Mouse (Mus musculus) MEL (cell line): ENCODE data around the gene Cd274. TPM values are rescaled to one million over a fixed set of nuclear protein-coding genes. Genes with fewer than 3 reads are reported as not detected.

Experiments used
- DNase-seq: peaks from one replicate; pipeline ENCODE4 v3.0.0; 2011; ENCODE audit warnings: low read depth, low spot score
- H3K27ac ChIP-seq: 2 replicates; pipeline ENCODE4 v1.5.1; 2012; ENCODE audit warnings: low read depth, mild to moderate bottlenecking, control low read depth, low read length, moderate library complexity; ENCODE audit not compliant: control insufficient read depth
- H3K27me3 ChIP-seq, 2 experiments: fragments of 150-350 bp in 1 of 2; sonication (generic) in 1 of 2; 2 replicates each; pipeline ENCODE4 v1.6.1; 2012; ENCODE audit warnings: low read length in 2 of 2, mild to moderate bottlenecking in 2 of 2, improper control_type of control experiment in 1 of 2, moderate library complexity in 1 of 2; ENCODE audit not compliant: insufficient read depth in 2 of 2, control insufficient read depth in 1 of 2
- H3K36me3 ChIP-seq, 2 experiments: 2 replicates each; pipeline ENCODE4 v1.6.1; 2012 to 2014; ENCODE audit warnings: low read length in 2 of 2, improper control_type of control experiment in 1 of 2, inconsistent platforms in 1 of 2, mild to moderate bottlenecking in 1 of 2; ENCODE audit not compliant: insufficient read depth in 2 of 2, control insufficient read depth in 1 of 2
- H3K4me1 ChIP-seq, 2 experiments: fragments of 150-350 bp in 1 of 2; sonication (generic) in 1 of 2; 2 replicates each; pipeline ENCODE4 v1.6.1; 2012; ENCODE audit warnings: low read length in 2 of 2, improper control_type of control experiment in 1 of 2, mild to moderate bottlenecking in 1 of 2; ENCODE audit not compliant: insufficient read depth in 2 of 2, control insufficient read depth in 1 of 2
- H3K4me3 ChIP-seq, 2 experiments: fragments of 150-350 bp in 1 of 2; sonication (generic) in 1 of 2; 2 replicates each; pipeline ENCODE4 v1.5.1; 2012; ENCODE audit warnings: low read depth in 2 of 2, low read length in 2 of 2, mild to moderate bottlenecking in 2 of 2, moderate library complexity in 2 of 2, control low read depth in 1 of 2, improper control_type of control experiment in 1 of 2; ENCODE audit not compliant: control insufficient read depth in 1 of 2, insufficient read depth in 1 of 2
- H3K79me2 ChIP-seq: 2 replicates; pipeline ENCODE4 v1.6.1; 2012; ENCODE audit warnings: mild to moderate bottlenecking, low read length, moderate library complexity; ENCODE audit not compliant: control insufficient read depth, poor library complexity, insufficient read depth
- H3K9ac ChIP-seq: 2 replicates; pipeline ENCODE4 v1.6.1; 2012; ENCODE audit warnings: low read depth, mild to moderate bottlenecking, control low read depth, low read length, moderate library complexity; ENCODE audit not compliant: control insufficient read depth, poor library complexity, severe bottlenecking
- H3K9me3 ChIP-seq: fragments of 150-350 bp; sonication (generic); replicated peaks from 2 replicates; pipeline ENCODE4 v1.6.1; 2012; ENCODE audit warnings: mild to moderate bottlenecking, low read length, improper control_type of control experiment, moderate library complexity; ENCODE audit not compliant: insufficient read depth
- BHLHE40 ChIP-seq: IDR thresholded peaks from 2 replicates; pipeline ENCODE4 v1.6.1; 2012; ENCODE audit warnings: low read depth, mild to moderate bottlenecking, inconsistent platforms, low read length, improper control_type of control experiment, borderline replicate concordance
- CHD1 ChIP-seq: IDR thresholded peaks from 2 replicates; pipeline ENCODE4 v1.6.1; 2012; ENCODE audit warnings: low read depth, mild to moderate bottlenecking, inconsistent platforms, low read length, improper control_type of control experiment
- CHD2 ChIP-seq: IDR thresholded peaks from 2 replicates; pipeline ENCODE4 v1.6.1; 2011; ENCODE audit warnings: low read length, improper control_type of control experiment
- CTCF ChIP-seq, 3 experiments: IDR thresholded peaks in 2 of 3; conservative IDR thresholded peaks in 1 of 3; 2 replicates each; pipeline ENCODE4 v1.5.1; 2011 to 2012; ENCODE audit warnings: low read length in 3 of 3, low read depth in 2 of 3, mild to moderate bottlenecking in 2 of 3, improper control_type of control experiment in 1 of 3, inconsistent platforms in 1 of 3, mixed read lengths in 1 of 3, moderate library complexity in 1 of 3; ENCODE audit not compliant: control insufficient read depth in 1 of 3, insufficient read depth in 1 of 3, poor library complexity in 1 of 3, severe bottlenecking in 1 of 3
- E2F4 ChIP-seq: IDR thresholded peaks from 2 replicates; pipeline ENCODE4 v1.6.1; 2011; ENCODE audit warnings: low read depth, low read length, improper control_type of control experiment, borderline replicate concordance
- EP300 ChIP-seq, 2 experiments: IDR thresholded peaks; 2 replicates each; pipeline ENCODE4 v1.6.1; 2011; ENCODE audit warnings: improper control_type of control experiment in 2 of 2, low read length in 2 of 2, low read depth in 1 of 2, mild to moderate bottlenecking in 1 of 2
- ETS1 ChIP-seq: IDR thresholded peaks from 2 replicates; pipeline ENCODE4 v1.6.1; 2012; ENCODE audit warnings: low read depth, mild to moderate bottlenecking, inconsistent platforms, low read length, improper control_type of control experiment, moderate library complexity
- GABPA ChIP-seq: IDR thresholded peaks from 2 replicates; pipeline ENCODE4 v1.6.1; 2012; ENCODE audit warnings: low read depth, mild to moderate bottlenecking, inconsistent platforms, low read length, improper control_type of control experiment, moderate library complexity
- GATA1 ChIP-seq: IDR thresholded peaks from 2 replicates; pipeline ENCODE4 v1.6.1; 2011; ENCODE audit warnings: low read depth, low read length, improper control_type of control experiment
- HCFC1 ChIP-seq: IDR thresholded peaks from 2 replicates; pipeline ENCODE4 v1.6.1; 2012; ENCODE audit warnings: low read depth, mild to moderate bottlenecking, inconsistent platforms, low read length, improper control_type of control experiment, moderate library complexity
- JUND ChIP-seq: IDR thresholded peaks from 2 replicates; pipeline ENCODE4 v1.6.1; 2011; ENCODE audit warnings: low read depth, mild to moderate bottlenecking, improper control_type of control experiment, low read length
- KAT2A ChIP-seq: conservative IDR thresholded peaks from 2 replicates; pipeline ENCODE4 v1.6.1; 2012; ENCODE audit warnings: low read depth, low read length, improper control_type of control experiment, inconsistent platforms
- MAFK ChIP-seq: IDR thresholded peaks from 2 replicates; pipeline ENCODE4 v1.6.1; 2011; ENCODE audit warnings: low read depth, mild to moderate bottlenecking, low read length, improper control_type of control experiment, borderline replicate concordance
- MAX ChIP-seq: IDR thresholded peaks from 2 replicates; pipeline ENCODE4 v1.6.1; 2011; ENCODE audit warnings: low read length, improper control_type of control experiment
- MAZ ChIP-seq: IDR thresholded peaks from 2 replicates; pipeline ENCODE4 v1.6.1; 2012; ENCODE audit warnings: low read depth, mild to moderate bottlenecking, inconsistent platforms, low read length, improper control_type of control experiment
- MEF2A ChIP-seq: IDR thresholded peaks from 2 replicates; pipeline ENCODE4 v1.6.1; 2014; ENCODE audit warnings: low read depth, mild to moderate bottlenecking, inconsistent platforms, low read length, improper control_type of control experiment; ENCODE audit not compliant: poor library complexity, insufficient replicate concordance, severe bottlenecking; ENCODE audit errors: extremely low read depth
- MXI1 ChIP-seq: IDR thresholded peaks from 2 replicates; pipeline ENCODE4 v1.6.1; 2011; ENCODE audit warnings: mild to moderate bottlenecking, low read depth, low read length, improper control_type of control experiment
- MYB ChIP-seq: IDR thresholded peaks from 2 replicates; pipeline ENCODE4 v1.6.1; 2011; ENCODE audit warnings: mild to moderate bottlenecking, low read depth, low read length, improper control_type of control experiment
- MYC ChIP-seq: IDR thresholded peaks from 2 replicates; pipeline ENCODE4 v1.6.1; 2011; ENCODE audit warnings: low read depth, mild to moderate bottlenecking, low read length, improper control_type of control experiment, moderate library complexity
- NELFE ChIP-seq: IDR thresholded peaks from 2 replicates; pipeline ENCODE4 v1.6.1; 2011; ENCODE audit warnings: low read depth, low read length, improper control_type of control experiment
- NRF1 ChIP-seq: IDR thresholded peaks from 2 replicates; pipeline ENCODE4 v1.6.1; 2014; ENCODE audit warnings: low read depth, mild to moderate bottlenecking, inconsistent platforms, low read length, improper control_type of control experiment, moderate library complexity; ENCODE audit not compliant: poor library complexity, insufficient read depth, severe bottlenecking
- POLR2A ChIP-seq, 2 experiments: IDR thresholded peaks; 2 replicates each; pipeline ENCODE4 v1.6.1; 2011 to 2012; ENCODE audit warnings: low read length in 2 of 2, mild to moderate bottlenecking in 2 of 2, control low read depth in 1 of 2, improper control_type of control experiment in 1 of 2, low read depth in 1 of 2, moderate library complexity in 1 of 2; ENCODE audit not compliant: control insufficient read depth in 1 of 2, insufficient read depth in 1 of 2, poor library complexity in 1 of 2
- POLR2AphosphoS5 ChIP-seq: IDR thresholded peaks from 2 replicates; pipeline ENCODE4 v1.6.1; 2012; ENCODE audit warnings: low read depth, borderline replicate concordance, mild to moderate bottlenecking, inconsistent platforms, low read length, moderate library complexity, mixed read lengths
- RAD21 ChIP-seq: IDR thresholded peaks from 2 replicates; pipeline ENCODE4 v1.6.1; 2011; ENCODE audit warnings: mild to moderate bottlenecking, low read depth, low read length, improper control_type of control experiment
- RCOR1 ChIP-seq: IDR thresholded peaks from 2 replicates; pipeline ENCODE4 v1.6.1; 2012; ENCODE audit warnings: low read depth, mild to moderate bottlenecking, inconsistent platforms, low read length, improper control_type of control experiment
- SIN3A ChIP-seq: IDR thresholded peaks from 2 replicates; pipeline ENCODE4 v1.6.1; 2012; ENCODE audit warnings: low read length, improper control_type of control experiment, inconsistent platforms
- SMC3 ChIP-seq: IDR thresholded peaks from 2 replicates; pipeline ENCODE4 v1.6.1; 2011; ENCODE audit warnings: low read depth, low read length, improper control_type of control experiment
- TAL1 ChIP-seq: IDR thresholded peaks from 2 replicates; pipeline ENCODE4 v1.6.1; 2012; ENCODE audit warnings: mild to moderate bottlenecking, inconsistent platforms, low read length, moderate library complexity, mixed read lengths
- TBP ChIP-seq: IDR thresholded peaks from 2 replicates; pipeline ENCODE4 v1.8.0; 2011; ENCODE audit warnings: low read depth, low read length, improper control_type of control experiment
- TCF12 ChIP-seq: IDR thresholded peaks from 2 replicates; pipeline ENCODE4 v1.6.1; 2014; ENCODE audit warnings: low read depth, mild to moderate bottlenecking, inconsistent platforms, low read length, improper control_type of control experiment, moderate library complexity
- USF1 ChIP-seq: IDR thresholded peaks from 2 replicates; pipeline ENCODE4 v1.6.1; 2014; ENCODE audit warnings: low read depth, mild to moderate bottlenecking, inconsistent platforms, low read length, improper control_type of control experiment, moderate library complexity
- USF2 ChIP-seq, 2 experiments: IDR thresholded peaks; 2 replicates each; pipeline ENCODE4 v1.6.1; 2011 to 2012; ENCODE audit warnings: improper control_type of control experiment in 2 of 2, low read length in 2 of 2, borderline replicate concordance in 1 of 2, inconsistent platforms in 1 of 2, low read depth in 1 of 2, mild to moderate bottlenecking in 1 of 2; ENCODE audit not compliant: insufficient read depth in 1 of 2
- ZC3H11A ChIP-seq: IDR thresholded peaks from 2 replicates; pipeline ENCODE4 v1.6.1; 2012; ENCODE audit warnings: low read depth, mild to moderate bottlenecking, inconsistent platforms, low read length, improper control_type of control experiment
- ZMIZ1 ChIP-seq: IDR thresholded peaks from 2 replicates; pipeline ENCODE4 v1.6.1; 2012; ENCODE audit warnings: low read depth, mild to moderate bottlenecking, inconsistent platforms, low read length, improper control_type of control experiment, moderate library complexity
- ZNF384 ChIP-seq: IDR thresholded peaks from 2 replicates; pipeline ENCODE4 v1.6.1; 2012; ENCODE audit warnings: low read depth, mild to moderate bottlenecking, inconsistent platforms, low read length, improper control_type of control experiment
- polyA plus RNA-seq, 2 experiments: library from polyadenylated mRNA; stranded (reverse) in 1 of 2; unstranded in 1 of 2; fragments of >175 nt in 1 of 2; fragments of >200 nt in 1 of 2; gene quantifications; 2 replicates each; pipeline versions ENCODE4 v1.2.1 to v1.2.4; 2012; ENCODE audit warnings: low replicate concordance in 2 of 2, low read depth in 1 of 2; ENCODE audit not compliant: insufficient read length in 2 of 2, insufficient read depth in 1 of 2, missing spikeins in 1 of 2
- total RNA-seq: library from RNA; depleted of rRNA; stranded (reverse); fragments of 300-350 nt; gene quantifications from 2 replicates; pipeline ENCODE4 v1.2.3, GENCODE M21; 2012

Gene Cd274
- total and polyA plus RNA-seq, 3 experiments = 3.1 to 5.0 TPM; not detected in 1

DNA sequence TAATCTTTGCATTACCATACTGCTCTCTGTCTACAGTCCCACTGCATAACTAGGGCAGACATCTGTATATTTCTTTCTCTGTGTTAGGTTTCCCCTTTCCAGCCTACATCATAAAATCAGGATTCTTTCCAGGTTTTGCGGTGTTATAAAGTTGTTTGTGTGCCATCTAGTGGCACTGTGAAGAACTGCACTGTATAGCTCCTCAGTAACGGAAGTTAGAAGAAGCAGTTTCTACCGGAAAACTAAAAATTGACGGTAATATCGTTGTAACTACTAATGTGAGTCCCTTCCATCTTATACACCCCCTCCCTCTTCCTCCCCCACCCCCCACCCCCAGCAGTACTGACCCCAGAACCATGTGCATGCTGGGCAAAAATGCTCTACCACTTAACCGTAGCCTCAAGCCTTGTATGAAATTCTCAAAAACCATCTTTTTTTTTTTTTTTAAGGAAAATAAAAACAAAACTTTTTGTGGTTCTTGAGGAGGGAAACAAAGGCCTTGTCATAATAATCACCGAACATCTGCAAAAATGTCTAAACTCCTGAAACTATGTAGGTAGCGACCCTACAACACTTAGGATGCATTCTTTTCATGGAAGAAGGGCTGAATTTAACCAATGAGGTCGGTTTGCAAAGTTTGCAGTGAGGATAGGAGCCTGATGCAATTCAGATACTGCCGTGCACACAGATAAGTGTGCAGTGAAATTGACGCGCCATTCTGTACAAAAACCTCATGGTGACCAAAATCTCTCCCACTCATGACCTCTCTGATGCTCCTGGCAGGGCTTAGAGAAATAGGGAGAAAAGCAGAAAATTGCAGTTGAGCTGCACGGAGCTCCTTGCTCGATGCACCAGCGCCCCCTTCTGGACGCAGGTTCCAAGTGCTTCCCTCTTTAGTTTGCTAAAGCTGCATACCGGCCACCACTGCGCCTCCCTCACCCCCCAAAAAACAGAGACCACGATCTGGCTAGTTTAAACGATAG is 12.1 kb upstream of the Cd274 start:
- peak; percentile 99 for DNase-seq
- H3K9ac ChIP-seq = peak overlapping the region; percentile 67
- H3K79me2 ChIP-seq = no peaks in the 10 kb centered on the region
- peak overlapping the region; percentile 52 to 82 for H3K4me3 ChIP-seq
- peaks cover 3 to 14% of the 10 kb centered on the region in 2 experiments; a peak in 3 of 4 replicates for H3K36me3 ChIP-seq
- no peaks in the 10 kb centered on the region for H3K27me3 ChIP-seq
- H3K27ac ChIP-seq = peak overlapping the region; percentile 68
- H3K9me3 ChIP-seq = no peaks in the 10 kb centered on the region
- H3K4me1 ChIP-seq = peaks cover 0 to 5% of the 10 kb centered on the region in 2 experiments; a peak in 3 of 4 replicates
- no peak for TF ChIP-seq TAL1
- peak; percentile 65 for TF ChIP-seq HCFC1
- TF ChIP-seq POLR2AphosphoS5 = no peak
- TF ChIP-seq ETS1 = peak; percentile 21; the same call in 1 of the 2 replicates
- peak; percentile 45 to 48; a peak in 3 of 4 replicates for TF ChIP-seq EP300 (IDR thresholded peaks at IDR 0.05; ENCODE audit: low read depth in 1 of 2, low read length in 2 of 2)
- no peak; the same call in 1 of the 2 replicates for TF ChIP-seq MAX
- no peak for TF ChIP-seq GABPA
- peak; percentile 100 for TF ChIP-seq CTCF (IDR thresholded peaks at IDR 0.05 in 2 of 3, conservative IDR thresholded peaks at IDR 0.05 in 1 of 3; ENCODE audit: control insufficient read depth in 1 of 3, insufficient read depth in 1 of 3, low read depth in 2 of 3, low read length in 3 of 3, poor library complexity in 1 of 3, severe bottlenecking in 1 of 3)
- peak; percentile 56 for TF ChIP-seq ZNF384
- peak; percentile 59; the same call in 1 of the 2 replicates for TF ChIP-seq JUND
- TF ChIP-seq MAZ = peak; percentile 85
- TF ChIP-seq CHD2 = no peak
- TF ChIP-seq SMC3 = peak; percentile 99
- no peak for TF ChIP-seq MAFK
- TF ChIP-seq KAT2A = no peak
- peak; percentile 84 for TF ChIP-seq MXI1
- 0 out of 2 replicates have a peak, but pooled peaks have one; percentile 4 for TF ChIP-seq USF1
- TF ChIP-seq SIN3A = peak; percentile 95
- no peak for TF ChIP-seq MEF2A
- no peak for TF ChIP-seq ZMIZ1
- TF ChIP-seq ZC3H11A = peak; percentile 99
- peak; percentile 94 for TF ChIP-seq CHD1
- peak; percentile 34 for TF ChIP-seq NELFE
- no peak for TF ChIP-seq NRF1
- no peak for TF ChIP-seq TCF12
- TF ChIP-seq USF2 (IDR thresholded peaks at IDR 0.05; ENCODE audit: borderline replicate concordance in 1 of 2, insufficient read depth in 1 of 2, low read depth in 1 of 2, low read length in 2 of 2) = no peak
- peak; percentile 55 for TF ChIP-seq GATA1
- peak; percentile 98 for TF ChIP-seq RAD21
- peak; percentile 83 for TF ChIP-seq MYC
- TF ChIP-seq TBP = peak; percentile 80
- no peak for TF ChIP-seq E2F4
- TF ChIP-seq RCOR1 = no peak; the same call in none of the 2 replicates
- peak; percentile 86 for TF ChIP-seq MYB
- no peak for TF ChIP-seq BHLHE40
- TF ChIP-seq POLR2A (IDR thresholded peaks at IDR 0.05; ENCODE audit: control insufficient read depth in 1 of 2, insufficient read depth in 1 of 2, low read depth in 1 of 2, low read length in 2 of 2, poor library complexity in 1 of 2) = peak in 1 of 2 experiments; percentile 59; a peak in 2 of 4 replicates
